Mouse (Mus musculus): ENCODE results near the gene Vpreb3.
"Not testable (repeated sequence)": the region's sequence is repeated elsewhere in the genome, so short reads cannot be mapped to it uniquely, and the experiment has no call there.

Gene Vpreb3

GRCm38 (mm10) chr10:75973846-75974245, 31.0 kb downstream of the Vpreb3 start:
- DNase-seq (ENCODE audit: low spot score in 2 of 2), result no peak

- DNase-seq (ENCODE audit: low spot score in 2 of 2), result no peak
Measured at GRCm38 (mm10) chr10:75975216-75975615, 32.4 kb downstream of the Vpreb3 start.

- no peak for DNase-seq (ENCODE audit: low spot score in 2 of 2)
Measured at GRCm38 (mm10) chr10:75978119-75978834, 35.4 kb downstream of the Vpreb3 start.

GRCm38 (mm10) chr10:75978835-75979157, 35.9 kb downstream of the Vpreb3 start:
- DNase-seq (ENCODE audit: low spot score in 2 of 2), result no peak

GRCm38 (mm10) chr10:75979432-75979831, 36.6 kb downstream of the Vpreb3 start:
- DNase-seq (ENCODE audit: low spot score in 2 of 2), result no peak

GRCm38 (mm10) chr10:75990430-75991042, 47.7 kb downstream of the Vpreb3 start:
- DNase-seq (ENCODE audit: low spot score in 2 of 2), result no peak

GRCm38 (mm10) chr10:75993616-75994240, 50.9 kb downstream of the Vpreb3 start:
- no peak for DNase-seq (ENCODE audit: low spot score in 2 of 2)

- not testable (repeated sequence) for DNase-seq (ENCODE audit: low spot score in 2 of 2)
Measured at GRCm38 (mm10) chr10:75994531-75995210, 51.8 kb downstream of the Vpreb3 start.

GRCm38 (mm10) chr10:75995463-75995862, 52.6 kb downstream of the Vpreb3 start:
- no peak for DNase-seq (ENCODE audit: low spot score in 2 of 2)

- DNase-seq (ENCODE audit: low spot score in 2 of 2), result no peak
Measured at GRCm38 (mm10) chr10:75996315-75996714, 53.5 kb downstream of the Vpreb3 start.
